Mouse (Mus musculus): ENCODE measurements around the gene Cotl1.

The Cotl1 gene

GRCm38 (mm10) chr8:119787341-119787740 is 53.0 kb downstream of the Cotl1 start:
- no peak for DNase-seq (ENCODE audit: extremely low read depth, low read depth)

- no peak for DNase-seq (ENCODE audit: extremely low read depth, low read depth)
Measured at GRCm38 (mm10) chr8:119786871-119787270, 53.5 kb downstream of the Cotl1 start.

GRCm38 (mm10) chr8:119785764-119786405 is 54.5 kb downstream of the Cotl1 start:
- DNase-seq (ENCODE audit: extremely low read depth, low read depth), result no peak

- no peak for DNase-seq (ENCODE audit: extremely low read depth, low read depth)
Measured at GRCm38 (mm10) chr8:119784676-119785075, 55.7 kb downstream of the Cotl1 start.

- no peak for DNase-seq (ENCODE audit: extremely low read depth, low read depth)
Measured at GRCm38 (mm10) chr8:119784141-119784574, 56.2 kb downstream of the Cotl1 start.

- no peak for DNase-seq (ENCODE audit: extremely low read depth, low read depth)
Measured at GRCm38 (mm10) chr8:119783579-119783978, 56.8 kb downstream of the Cotl1 start.

GRCm38 (mm10) chr8:119782715-119783114 is 57.6 kb downstream of the Cotl1 start:
- DNase-seq (ENCODE audit: extremely low read depth, low read depth), result peak; percentile 68

GRCm38 (mm10) chr8:119781086-119781840 is 59.1 kb downstream of the Cotl1 start:
- DNase-seq (ENCODE audit: extremely low read depth, low read depth), result no peak

GRCm38 (mm10) chr8:119780402-119781049 is 59.8 kb downstream of the Cotl1 start:
- DNase-seq (ENCODE audit: extremely low read depth, low read depth), result no peak

- DNase-seq (ENCODE audit: extremely low read depth, low read depth), result peak; percentile 75
Measured at GRCm38 (mm10) chr8:119779013-119779737, 61.2 kb downstream of the Cotl1 start.

GRCm38 (mm10) chr8:119778263-119778662 is 62.1 kb downstream of the Cotl1 start, which contains the start of gene Tldc1:
Tldc1 (minus strand) TSS chr8:119778416.
- DNase-seq (ENCODE audit: extremely low read depth, low read depth), result peak; percentile 95

- DNase-seq (ENCODE audit: extremely low read depth, low read depth), result no peak
Measured at GRCm38 (mm10) chr8:119777765-119778164, 62.6 kb downstream of the Cotl1 start.

GRCm38 (mm10) chr8:119776668-119777245 is 63.6 kb downstream of the Cotl1 start:
- no peak for DNase-seq (ENCODE audit: extremely low read depth, low read depth)

- no peak for DNase-seq (ENCODE audit: extremely low read depth, low read depth)
Measured at GRCm38 (mm10) chr8:119765761-119766444, 74.4 kb downstream of the Cotl1 start.

GRCm38 (mm10) chr8:119765311-119765710 is 75.0 kb downstream of the Cotl1 start:
- DNase-seq (ENCODE audit: extremely low read depth, low read depth), result no peak

GRCm38 (mm10) chr8:119762226-119763220 is 77.8 kb downstream of the Cotl1 start:
- DNase-seq (ENCODE audit: extremely low read depth, low read depth), result peak; percentile 44

- DNase-seq (ENCODE audit: extremely low read depth, low read depth), result peak; percentile 52
Measured at GRCm38 (mm10) chr8:119761692-119762091, 78.7 kb downstream of the Cotl1 start.

All from MEL-GATA-1-ER (cell line).